In genomic region chr3:131628931-131629330, GRCm38 (mm10) we compare ENCODE assay signal across 21 mouse cellular contexts.
DNase-seq lines count a peak whose midpoint lies in the region; ATAC-seq lines count a peak whose summit lies in the region.
"Had no signal": no experiment of that assay in that cellular context is flagged by ENCODE, and none has a peak within 500 bp of the region (broad histone marks: within the 10 kb centered on the region; RNA-seq: fewer than 3 reads in every experiment).

No protein-coding gene starts in this region.

- no peak for ATAC-seq in cerebellum, adult (ENCODE audit: insufficient number of reproducible peaks, low FRiP score, low TSS enrichment)
- ATAC-seq in hindbrain, embryonic 16.5 days: no peak
- ATAC-seq: forebrain, embryonic 14.5 days; forebrain, embryonic 16.5 days had no signal

- no peaks in the 10 kb centered on the region for H3K27me3 ChIP-seq in hindbrain, embryonic 16.5 days (replicated peaks; ENCODE audit: control insufficient read depth, insufficient read depth, low read length)
- H3K27me3 ChIP-seq: embryonic facial prominence, embryonic 13.5 days; embryonic facial prominence, embryonic 15.5 days; forebrain, embryonic 12.5 days had no signal

- WGBS in hindbrain, embryonic 16.5 days: 83% methylated on average over 3 of the region's 3 CpGs

- H3K4me3 ChIP-seq in hindbrain, embryonic 16.5 days (ENCODE audit: low read length): no peak overlapping the region
- H3K4me3 ChIP-seq: embryonic facial prominence, embryonic 13.5 days; embryonic facial prominence, embryonic 15.5 days; erythroblast, embryonic 14.5 days; forebrain, embryonic 10.5 days; forebrain, embryonic 12.5 days had no signal

- H3K9ac ChIP-seq in hindbrain, embryonic 16.5 days (ENCODE audit: low read depth, low read length): no peak overlapping the region
- H3K9ac ChIP-seq: embryonic facial prominence, embryonic 13.5 days; embryonic facial prominence, embryonic 15.5 days; forebrain, embryonic 12.5 days had no signal

- H3K4me2 ChIP-seq in hindbrain, embryonic 16.5 days (ENCODE audit: low read length): no peak overlapping the region
- H3K4me2 ChIP-seq: embryonic facial prominence, embryonic 13.5 days; embryonic facial prominence, embryonic 15.5 days; forebrain, embryonic 12.5 days had no signal

- H3K27ac ChIP-seq in hindbrain, embryonic 16.5 days (ENCODE audit: low read depth, low read length): no peak overlapping the region
- H3K27ac ChIP-seq: embryonic facial prominence, embryonic 13.5 days; embryonic facial prominence, embryonic 15.5 days; forebrain, embryonic 10.5 days; forebrain, embryonic 12.5 days had no signal

- no peaks in the 10 kb centered on the region for H3K9me3 ChIP-seq in hindbrain, embryonic 16.5 days (ENCODE audit: control insufficient read depth, low read length)
- H3K9me3 ChIP-seq: embryonic facial prominence, embryonic 13.5 days; embryonic facial prominence, embryonic 15.5 days; forebrain, embryonic 10.5 days; forebrain, embryonic 12.5 days had no signal

- peak; percentile 62 for DNase-seq in adrenal gland, adult 2 months
- no peak for DNase-seq in adrenal gland, postnatal 4 days (ENCODE audit: low spot score in 2 of 2)
- DNase-seq in adrenal gland, postnatal 10 days: peak; percentile 35
- DNase-seq in adrenal gland, postnatal 25 days: peak; percentile 23
- DNase-seq in spleen, postnatal 10 days (ENCODE audit: low spot score in 2 of 2): no peak
- DNase-seq: cerebellum, adult 11 months; cerebellum, adult 18-20 months; cerebellum, adult 8-10 months; cerebellum, adult 9-11 months; cerebellum, postnatal 14 days; cerebellum, postnatal 36 days; embryo, embryonic 11 days had no signal

- no peaks in the 10 kb centered on the region for H3K36me3 ChIP-seq in hindbrain, embryonic 16.5 days (ENCODE audit: control insufficient read depth, insufficient read depth, low read length)

- H3K4me1 ChIP-seq in hindbrain, embryonic 16.5 days (ENCODE audit: control insufficient read depth, insufficient read depth, low read depth, low read length): no peaks in the 10 kb centered on the region
- H3K4me1 ChIP-seq: embryonic facial prominence, embryonic 13.5 days; embryonic facial prominence, embryonic 15.5 days; forebrain, embryonic 10.5 days; forebrain, embryonic 12.5 days had no signal

Comparison
In these comparisons a context has a peak if more than half of its experiments do, and no peak if none do; other contexts are left out.
1. DNase-seq: peak in adrenal gland, adult 2 months (single experiment), adrenal gland, postnatal 10 days (single experiment) and adrenal gland, postnatal 25 days (single experiment); none in adrenal gland, postnatal 4 days (0 of 2) and spleen, postnatal 10 days (0 of 2).